Mouse (Mus musculus) bone marrow, adult 2 months (tissue): Measurements from ENCODE around the gene Hpd. TPM values are rescaled to one million over a fixed set of nuclear protein-coding genes. Genes with fewer than 3 reads are reported as not detected.

Experiments used
- H3K27ac ChIP-seq: fragments of 200-500 bp; 2 replicates; pipeline ENCODE4 v1.5.1; 2012; ENCODE audit warnings: low read depth, mild to moderate bottlenecking, control low read depth, inconsistent platforms, low read length; ENCODE audit not compliant: control insufficient read depth, poor library complexity, insufficient read depth
- H3K4me1 ChIP-seq: fragments of 200-500 bp; 2 replicates; pipeline ENCODE4 v1.6.1; 2011; ENCODE audit warnings: low read length; ENCODE audit not compliant: control insufficient read depth, insufficient read depth
- H3K4me3 ChIP-seq: fragments of 200-500 bp; replicated peaks from 2 replicates; pipeline ENCODE3; 2011; ENCODE audit warnings: mild to moderate bottlenecking, low read depth, low read length, control low read depth; ENCODE audit not compliant: control insufficient read depth
- CTCF ChIP-seq: fragments of 200-500 bp; IDR thresholded peaks from 2 replicates; pipeline ENCODE4 v1.5.1; 2011; ENCODE audit warnings: low read length, control low read depth; ENCODE audit not compliant: control insufficient read depth, insufficient read depth
- POLR2A ChIP-seq: fragments of 200-500 bp; IDR thresholded peaks from 2 replicates; pipeline ENCODE4 v1.6.1; 2011; ENCODE audit warnings: low read depth, mild to moderate bottlenecking, control low read depth, low read length, borderline replicate concordance; ENCODE audit not compliant: control insufficient read depth
- WGBS: fragments of 180-500 bp; shearing (Covaris S2); methylation state at CpG from one replicate; pipeline ENCODE4 v1.1.7; 2018; 5-methylcytosine and 5-hydroxymethylcytosine counted together
- polyA plus RNA-seq: library from polyadenylated mRNA; stranded (reverse); fragments of >200 nt; gene quantifications from 2 replicates; pipeline ENCODE4 v1.2.4, GENCODE M21; 2011; ENCODE audit warnings: low replicate concordance; ENCODE audit not compliant: missing spikeins, insufficient read depth, insufficient read length

The Hpd gene
- polyA plus RNA-seq, 1 experiment: 21.0 TPM

- 81% methylated on average over 9 of the region's 9 CpGs for WGBS
- TF ChIP-seq POLR2A: no peak
- TF ChIP-seq CTCF: no peak
- Histone ChIP-seq H3K27ac (peak overlapping the region; percentile 98; the same call in 1 of the 2 replicates), H3K4me3 (no peak overlapping the region), H3K4me1 (peaks cover 7% of the 10 kb centered on the region; the same call in 1 of the 2 replicates)
These were observed 52.3 kb downstream of the Hpd start for GRCm38 (mm10) chr5:123130030-123130813.

- no peak for TF ChIP-seq CTCF
- TF ChIP-seq POLR2A: no peak
- WGBS: 20% methylated on average over 10 of the region's 10 CpGs
- peak overlapping the region; percentile 98 for H3K27ac ChIP-seq
- H3K4me1 ChIP-seq: peaks cover 8% of the 10 kb centered on the region; the same call in 1 of the 2 replicates
- no peak overlapping the region for H3K4me3 ChIP-seq
These were observed 53.3 kb downstream of the Hpd start for GRCm38 (mm10) chr5:123129170-123129757.

- WGBS: 2% methylated on average over 10 of the region's 10 CpGs
- no peak for TF ChIP-seq CTCF
- TF ChIP-seq POLR2A: 0 out of 2 replicates have a peak, but pooled peaks have one; percentile 19
- H3K4me3 ChIP-seq: peak overlapping the region; percentile 56
- peak overlapping the region; percentile 98 for H3K27ac ChIP-seq
- H3K4me1 ChIP-seq: peaks cover 8% of the 10 kb centered on the region; the same call in 1 of the 2 replicates
These were observed 53.9 kb downstream of the Hpd start for GRCm38 (mm10) chr5:123128426-123129169.

GRCm38 (mm10) chr5:123127031-123127430, 55.5 kb downstream of the Hpd start:
- Histone ChIP-seq H3K27ac (no peak overlapping the region), H3K4me3 (no peak overlapping the region), H3K4me1 (peaks cover 7% of the 10 kb centered on the region; the same call in 1 of the 2 replicates)
- WGBS: 60% methylated on average over 6 of the region's 6 CpGs
- TF ChIP-seq POLR2A (no peak), CTCF (no peak)

GRCm38 (mm10) chr5:123125638-123126406, 56.7 kb downstream of the Hpd start:
- Histone ChIP-seq H3K4me1 (peaks cover 7% of the 10 kb centered on the region; the same call in 1 of the 2 replicates), H3K4me3 (peak overlapping the region; percentile 30), H3K27ac (peak overlapping the region; percentile 82)
- WGBS: 2% methylated on average over 18 of the region's 18 CpGs
- peak; percentile 47; the same call in 1 of the 2 replicates for TF ChIP-seq POLR2A
- TF ChIP-seq CTCF: no peak; the same call in 1 of the 2 replicates

GRCm38 (mm10) chr5:123125105-123125504, 57.4 kb downstream of the Hpd start:
- Histone ChIP-seq H3K4me1 (peaks cover 6% of the 10 kb centered on the region; the same call in 1 of the 2 replicates), H3K27ac (no peak overlapping the region), H3K4me3 (no peak overlapping the region)
- WGBS: 62% methylated on average over 6 of the region's 6 CpGs
- TF ChIP-seq POLR2A (no peak), CTCF (no peak)

GRCm38 (mm10) chr5:123122181-123122580, 60.3 kb downstream of the Hpd start:
- Histone ChIP-seq H3K4me1 (peaks cover 6% of the 10 kb centered on the region; the same call in 1 of the 2 replicates), H3K4me3 (no peak overlapping the region), H3K27ac (no peak overlapping the region)
- 86% methylated on average over 4 of the region's 4 CpGs for WGBS
- no peak for TF ChIP-seq POLR2A
- TF ChIP-seq CTCF: peak; percentile 63

Other genes with a start within 250 kb of the Hpd start
- 17.4 and 24.2 TPM in 2 replicates for gene Kdm2b, start 192.9 kb downstream of the Hpd start, polyA plus RNA-seq
- gene Orai1, start 167.7 kb downstream of the Hpd start, polyA plus RNA-seq: 18.0 and 30.8 TPM in 2 replicates
- gene Morn3, start 135.7 kb downstream of the Hpd start, polyA plus RNA-seq: 5.3 TPM in 1 of 2 replicates, not detected in the other
- 33.5 and 38.8 TPM in 2 replicates for gene Tmem120b, start 114.3 kb downstream of the Hpd start, polyA plus RNA-seq
- 4.0 and 7.2 TPM in 2 replicates for gene Rhof, start 50.0 kb downstream of the Hpd start, polyA plus RNA-seq
- 27.7 and 34.2 TPM in 2 replicates for gene Setd1b, start 40.5 kb downstream of the Hpd start, polyA plus RNA-seq
- gene Psmd9, start 13.3 kb downstream of the Hpd start, polyA plus RNA-seq: 70.7 and 83.3 TPM in 2 replicates
- gene Wdr66, start 69.4 kb upstream of the Hpd start, polyA plus RNA-seq: 0.77 and 1.2 TPM in 2 replicates
- 17.5 and 30.6 TPM in 2 replicates for gene Bcl7a, start 161.1 kb upstream of the Hpd start, polyA plus RNA-seq
- gene Mlxip, start 212.1 kb upstream of the Hpd start, polyA plus RNA-seq: 23.6 and 51.4 TPM in 2 replicates